ENCODE assay signal across 8 mouse cellular contexts in the genomic region with DNA sequence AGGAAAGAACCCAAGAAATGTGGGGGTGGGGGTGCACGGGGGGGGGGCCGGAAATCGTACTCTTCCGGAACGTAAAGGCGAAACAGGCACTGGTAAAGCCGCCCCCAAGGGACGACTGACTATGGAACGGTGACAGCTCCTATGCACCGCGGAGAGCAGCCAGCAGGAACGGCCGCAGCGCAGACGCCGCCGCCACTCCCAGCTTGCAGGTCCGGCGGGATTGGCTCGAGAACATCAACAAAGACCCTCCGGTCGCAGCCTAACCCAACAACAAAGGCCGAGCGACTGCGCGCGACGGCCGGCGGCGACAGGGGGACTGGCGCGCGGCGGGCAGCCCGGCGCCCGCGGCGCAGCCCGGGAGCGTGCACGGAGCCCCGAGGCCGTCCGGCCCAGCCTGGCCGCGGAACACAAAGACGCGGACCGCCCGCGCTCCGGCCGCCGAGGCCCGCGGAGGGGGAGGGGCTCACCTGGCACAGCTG. TPM values are rescaled to one million over a fixed set of nuclear protein-coding genes. Genes with fewer than 3 reads are reported as not detected.
A peak's percentile ranks its signal among the peaks of the same experiment; 100 is the strongest.
DNase-seq lines count a peak whose midpoint lies in the region; ATAC-seq lines count a peak whose summit lies in the region.

No protein-coding gene starts in this region.

- peak overlapping the region; percentile 70 for H3K4me2 ChIP-seq in heart, embryonic 11.5 days
- H3K4me2 ChIP-seq in forebrain, embryonic 16.5 days (ENCODE audit: low read length), result peak overlapping the region; percentile 92
- peak overlapping the region; percentile 58 for H3K4me2 ChIP-seq in intestine, embryonic 14.5 days (ENCODE audit: low read length)
- peak overlapping the region; percentile 96 for H3K4me2 ChIP-seq in liver, embryonic 15.5 days

- WGBS in heart, embryonic 11.5 days (ENCODE audit: insufficient replicate concordance), result under 1% methylated on average over 45 of the region's 58 CpGs
- WGBS in forebrain, embryonic 16.5 days, result under 1% methylated on average over 56 of the region's 58 CpGs
- under 1% methylated on average over 51 of the region's 58 CpGs for WGBS in intestine, embryonic 14.5 days
- WGBS in liver, embryonic 15.5 days (ENCODE audit: insufficient replicate concordance), result under 1% methylated on average over 56 of the region's 58 CpGs

- intact Hi-C loops in heart, postnatal 25 days (cut with DNase I), result loop anchor here (1.0 to 10.0 kb wide), 5 partner anchors 30 to 328 kb away; a partner anchor contains a TSS

- no peaks in the 10 kb centered on the region for H3K9me3 ChIP-seq in heart, embryonic 11.5 days (replicated peaks; ENCODE audit: control insufficient read depth, low read length)
- H3K9me3 ChIP-seq in forebrain, embryonic 16.5 days (ENCODE audit: control insufficient read depth, low read length), result no peaks in the 10 kb centered on the region
- H3K9me3 ChIP-seq in intestine, embryonic 14.5 days (ENCODE audit: control insufficient read depth, low read length), result no peaks in the 10 kb centered on the region
- no peaks in the 10 kb centered on the region for H3K9me3 ChIP-seq in liver, embryonic 15.5 days (replicated peaks)

- peak overlapping the region; percentile 99 for H3K27ac ChIP-seq in heart, embryonic 11.5 days (ENCODE audit: low read depth, low read length)
- peak overlapping the region; percentile 56 for H3K27ac ChIP-seq in brown adipose tissue, adult 24 weeks (replicated peaks; ENCODE audit: low read depth, low read length)
- peak overlapping the region; percentile 99 for H3K27ac ChIP-seq in forebrain, embryonic 16.5 days (ENCODE audit: low read length)
- peak overlapping the region; percentile 100 for H3K27ac ChIP-seq in intestine, embryonic 14.5 days (ENCODE audit: low read depth)
- H3K27ac ChIP-seq in liver, embryonic 15.5 days (replicated peaks), result peak overlapping the region; percentile 92

- peaks cover 2% of the 10 kb centered on the region; the same call in 1 of the 2 replicates for H3K36me3 ChIP-seq in heart, embryonic 11.5 days (ENCODE audit: control insufficient read depth, insufficient read depth, low read length)
- no peaks in the 10 kb centered on the region for H3K36me3 ChIP-seq in forebrain, embryonic 16.5 days (ENCODE audit: control insufficient read depth, insufficient read depth)
- H3K36me3 ChIP-seq in intestine, embryonic 14.5 days (ENCODE audit: control insufficient read depth, insufficient read depth, low read length), result peaks cover 3% of the 10 kb centered on the region; the same call in 1 of the 2 replicates
- peaks cover 3% of the 10 kb centered on the region; the same call in 1 of the 2 replicates for H3K36me3 ChIP-seq in liver, embryonic 15.5 days (replicated peaks)

- no peak for DNase-seq in heart, postnatal 25 days (ENCODE audit: low spot score)
- DNase-seq in intestine, embryonic 14.5 days (ENCODE audit: low spot score), result peak; percentile 85
- DNase-seq in neural tube, embryonic 10.5 days (ENCODE audit: extremely low spot score, low spot score), result peak; percentile 80
- DNase-seq in testis, postnatal 10 days (ENCODE audit: low spot score), result peak; percentile 66

- no peaks in the 10 kb centered on the region for H3K27me3 ChIP-seq in heart, embryonic 11.5 days (ENCODE audit: control insufficient read depth, insufficient read depth, low read length)
- H3K27me3 ChIP-seq in forebrain, embryonic 16.5 days (replicated peaks; ENCODE audit: control insufficient read depth, insufficient read depth, low read length), result no peaks in the 10 kb centered on the region
- H3K27me3 ChIP-seq in intestine, embryonic 14.5 days (replicated peaks; ENCODE audit: control insufficient read depth, insufficient read depth, low read length), result no peaks in the 10 kb centered on the region
- H3K27me3 ChIP-seq in liver, embryonic 15.5 days, result no peaks in the 10 kb centered on the region

- peak overlapping the region; percentile 86 for H3K4me3 ChIP-seq in heart, embryonic 11.5 days (ENCODE audit: low read depth, low read length)
- H3K4me3 ChIP-seq in brown adipose tissue, adult 24 weeks (ENCODE audit: insufficient read depth, low read depth, low read length), result peak overlapping the region; percentile 93
- H3K4me3 ChIP-seq in forebrain, embryonic 16.5 days (replicated peaks; ENCODE audit: low read length), result peak overlapping the region; percentile 97
- peak overlapping the region; percentile 94 for H3K4me3 ChIP-seq in intestine, embryonic 14.5 days (ENCODE audit: low read depth, low read length)
- H3K4me3 ChIP-seq in liver, embryonic 15.5 days (replicated peaks), result peak overlapping the region; percentile 94

- peaks cover 7% of the 10 kb centered on the region for H3K4me1 ChIP-seq in heart, embryonic 11.5 days (ENCODE audit: control insufficient read depth, insufficient read depth, low read length)
- H3K4me1 ChIP-seq in brown adipose tissue, adult 24 weeks (ENCODE audit: control insufficient read depth, insufficient read depth, insufficient read length, low read length), result peaks cover 3% of the 10 kb centered on the region
- H3K4me1 ChIP-seq in forebrain, embryonic 16.5 days (replicated peaks; ENCODE audit: control insufficient read depth, insufficient read depth, low read length), result peaks cover 28% of the 10 kb centered on the region
- H3K4me1 ChIP-seq in intestine, embryonic 14.5 days (replicated peaks; ENCODE audit: control insufficient read depth, insufficient read depth, low read length), result peaks cover 14% of the 10 kb centered on the region
- H3K4me1 ChIP-seq in liver, embryonic 15.5 days (replicated peaks), result peaks cover 38% of the 10 kb centered on the region

- ATAC-seq in heart, embryonic 11.5 days (replicated peaks; ENCODE audit: insufficient number of reproducible peaks, low FRiP score, low TSS enrichment), result peak; percentile 72
- ATAC-seq in forebrain, embryonic 16.5 days, result peak; percentile 55
- ATAC-seq in intestine, embryonic 14.5 days (replicated peaks; ENCODE audit: low FRiP score, low TSS enrichment, low read depth), result peak; percentile 69
- peak; percentile 68 for ATAC-seq in liver, embryonic 15.5 days (ENCODE audit: insufficient read depth)

- H3K9ac ChIP-seq in heart, embryonic 11.5 days (ENCODE audit: low read depth, low read length), result peak overlapping the region; percentile 98
- peak overlapping the region; percentile 99 for H3K9ac ChIP-seq in forebrain, embryonic 16.5 days (replicated peaks; ENCODE audit: low read depth, low read length)
- peak overlapping the region; percentile 99 for H3K9ac ChIP-seq in intestine, embryonic 14.5 days (ENCODE audit: low read length)
- H3K9ac ChIP-seq in liver, embryonic 15.5 days, result peak overlapping the region; percentile 87

RNA-seq across cellular contexts. Expression of a gene that starts 0.4 kb away (rescaled TPM):
- 19.5 and 22.0 TPM in 2 replicates for polyA plus RNA-seq in heart, embryonic 11.5 days (2014; fragmentation: Nextera tagmentation; extraction: Ambion mirVana)
- 10 to 100 TPM; 14.6 to 15.6 TPM for total RNA-seq in heart, postnatal 25 days (2021)
- polyA plus RNA-seq in brown adipose tissue, adult 24 weeks (2012; ENCODE audit: insufficient read depth, insufficient read length, missing spikeins), result 3.6 and 5.7 TPM in 2 replicates
- polyA plus RNA-seq in forebrain, embryonic 16.5 days (2015; fragmentation: Nextera tagmentation; extraction: Ambion mirVana), result 36.6 and 41.5 TPM in 2 replicates
- 25.1 and 28.5 TPM in 2 replicates for polyA plus RNA-seq in intestine, embryonic 14.5 days (2014; fragmentation: Nextera tagmentation; extraction: Ambion mirVana)
- polyA plus RNA-seq in liver, embryonic 15.5 days (2015; fragmentation: Nextera tagmentation; extraction: Ambion mirVana), result 3.8 and 4.3 TPM in 2 replicates

RNA-seq across cellular contexts. Expression of a gene that starts 11.2 kb away (rescaled TPM):
- not detected in 2 replicates for polyA plus RNA-seq in heart, embryonic 11.5 days (2014; fragmentation: Nextera tagmentation; extraction: Ambion mirVana)
- total RNA-seq in heart, postnatal 25 days (2021), result not detected
- polyA plus RNA-seq in brown adipose tissue, adult 24 weeks (2012; ENCODE audit: insufficient read depth, insufficient read length, missing spikeins), result not detected in 2 replicates
- not detected in 2 replicates for polyA plus RNA-seq in forebrain, embryonic 16.5 days (2015; fragmentation: Nextera tagmentation; extraction: Ambion mirVana)
- not detected in 2 replicates for polyA plus RNA-seq in intestine, embryonic 14.5 days (2014; fragmentation: Nextera tagmentation; extraction: Ambion mirVana)
- 0.23 and 0.26 TPM in 2 replicates for polyA plus RNA-seq in liver, embryonic 15.5 days (2015; fragmentation: Nextera tagmentation; extraction: Ambion mirVana)
